Mouse (Mus musculus) kidney, embryonic 14.5 days (tissue): ENCODE measurements around the gene Adnp. TPM values are rescaled to one million over a fixed set of nuclear protein-coding genes. Genes with fewer than 3 reads are reported as not detected.

Source experiments
- ATAC-seq: fragments of 200-750 bp; cut with Nextera tagmentation; 2 replicates; pipeline ENCODE4 v1.8.0; 2017; ENCODE audit warnings: moderate number of reproducible peaks, mild to moderate bottlenecking, moderate TSS enrichment, moderate library complexity; ENCODE audit not compliant: low FRiP score, low TSS enrichment
- H3K27ac ChIP-seq: fragments of 300-500 bp; sonication (generic); 2 replicates; pipeline ENCODE4 v1.5.1; 2014; ENCODE audit warnings: low read depth, mild to moderate bottlenecking, low read length, moderate library complexity, mixed read lengths
- H3K27me3 ChIP-seq: fragments of 300-500 bp; sonication (generic); 2 replicates; pipeline ENCODE4 v1.6.1; 2014; ENCODE audit warnings: mild to moderate bottlenecking, low read length; ENCODE audit not compliant: control insufficient read depth, insufficient read depth
- H3K36me3 ChIP-seq: fragments of 300-500 bp; sonication (generic); 2 replicates; pipeline ENCODE4 v1.6.1; 2014; ENCODE audit warnings: low read length, mixed read lengths; ENCODE audit not compliant: control insufficient read depth, insufficient read depth
- H3K4me1 ChIP-seq: fragments of 300-500 bp; sonication (generic); 2 replicates; pipeline ENCODE4 v1.6.1; 2014; ENCODE audit warnings: low read length, mixed read lengths; ENCODE audit not compliant: control insufficient read depth, insufficient read depth
- H3K4me2 ChIP-seq: fragments of 300-500 bp; sonication (generic); replicated peaks from 2 replicates; pipeline ENCODE4 v1.6.1; 2014; ENCODE audit warnings: low read depth, mild to moderate bottlenecking, low read length
- H3K4me3 ChIP-seq: fragments of 300-500 bp; sonication (generic); 2 replicates; pipeline ENCODE4 v1.5.1; 2014; ENCODE audit warnings: mild to moderate bottlenecking, low read length
- H3K9ac ChIP-seq: fragments of 300-500 bp; sonication (generic); 2 replicates; pipeline ENCODE4 v1.6.1; 2014; ENCODE audit warnings: low read depth, mild to moderate bottlenecking, low read length, moderate library complexity
- H3K9me3 ChIP-seq: fragments of 300-500 bp; sonication (generic); 2 replicates; pipeline ENCODE4 v1.6.1; 2016; ENCODE audit warnings: low read length; ENCODE audit not compliant: control insufficient read depth
- WGBS: fragments of 180-500 bp; shearing (Covaris S2); extraction: QIAGEN DNeasy Blood & Tissue Kit; methylation state at CpG from one replicate; pipeline ENCODE4 v1.1.7; 2014; 5-methylcytosine and 5-hydroxymethylcytosine counted together
- microRNA-seq: library from miRNA; unstranded; fragments of <30 nt; microRNA quantifications from one replicate; pipeline ENCODE4, GENCODE M21; 2016
- polyA plus RNA-seq: library from polyadenylated mRNA; unstranded; fragments of >200 nt; fragmentation: Nextera tagmentation; extraction: Ambion mirVana; gene quantifications from 2 replicates; pipeline ENCODE4 v1.2.1, GENCODE M21; 2014

Adnp gene
- polyA plus RNA-seq, 1 experiment from 2014 or later: 4.0 TPM

DNA sequence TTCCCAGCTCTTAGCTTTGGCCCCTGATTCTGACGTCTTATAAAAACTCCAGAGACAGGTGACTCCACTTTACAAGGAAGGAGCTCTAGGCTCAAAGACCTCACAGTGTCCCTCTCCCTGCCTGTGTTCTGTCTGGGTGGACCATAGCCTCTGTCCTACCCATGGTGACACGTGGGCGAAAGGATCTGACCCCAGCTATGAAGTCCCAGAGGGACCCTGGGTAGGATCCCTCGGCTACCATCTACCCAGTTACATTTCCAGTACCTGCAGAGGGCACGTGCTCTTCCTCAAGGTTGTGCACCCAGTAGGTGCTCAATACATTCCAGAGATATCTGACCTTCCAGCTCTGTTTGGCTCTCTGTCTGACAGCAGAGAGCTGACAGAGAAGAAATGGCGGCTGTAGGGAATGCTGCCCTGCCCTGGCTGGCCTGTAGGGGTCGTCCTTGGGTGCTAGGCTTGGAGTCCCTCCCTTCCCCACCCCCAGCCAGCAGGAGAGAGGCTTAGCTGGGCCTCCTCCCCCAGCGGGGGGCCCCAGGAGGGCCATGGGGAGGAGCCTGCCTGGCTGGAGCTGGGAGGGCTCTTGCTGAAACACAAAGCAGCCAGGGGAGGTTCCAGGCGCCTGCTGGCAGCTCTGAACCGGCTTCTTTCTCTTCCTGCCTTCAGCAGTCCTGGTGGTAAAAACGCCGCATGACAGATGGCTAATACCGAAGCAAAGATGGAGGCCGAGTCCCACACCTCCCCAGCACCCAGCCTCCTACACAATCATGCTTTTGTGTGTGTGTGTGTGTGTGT is 52.6 kb downstream of the Adnp start:
- no peaks in the 10 kb centered on the region for H3K9me3 ChIP-seq
- 20% methylated on average over 13 of the region's 14 CpGs for WGBS
- no peak overlapping the region for H3K4me3 ChIP-seq
- peak; percentile 95 for ATAC-seq
- no peaks in the 10 kb centered on the region for H3K27me3 ChIP-seq
- peak overlapping the region; percentile 28; the same call in 1 of the 2 replicates for H3K4me2 ChIP-seq
- H3K27ac ChIP-seq: peak overlapping the region; percentile 79
- H3K9ac ChIP-seq: peak overlapping the region; percentile 37
- H3K4me1 ChIP-seq: peaks cover 23% of the 10 kb centered on the region; the same call in 1 of the 2 replicates
- H3K36me3 ChIP-seq: no peaks in the 10 kb centered on the region

DNA sequence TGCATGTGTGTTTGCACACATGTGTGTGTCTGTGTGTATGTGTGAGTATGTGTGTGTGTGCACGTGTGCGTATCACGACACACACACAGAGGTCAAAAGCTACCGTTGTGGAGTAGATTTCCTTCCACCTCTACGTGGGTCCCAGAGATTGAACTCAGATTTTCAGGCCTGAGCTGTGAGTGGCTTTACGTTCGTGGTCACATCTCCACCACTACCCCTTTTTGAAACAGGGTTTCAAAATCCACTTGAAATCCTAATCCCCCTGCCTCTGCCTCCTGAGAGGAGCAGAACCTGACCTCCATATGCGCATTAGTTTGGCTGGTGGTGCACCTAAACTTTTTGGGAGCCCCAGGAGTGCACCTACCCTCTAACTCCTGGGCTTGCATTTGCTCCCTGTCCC is 57.7 kb downstream of the Adnp start:
- ATAC-seq: no peak
- Histone ChIP-seq H3K27me3 (no peaks in the 10 kb centered on the region), H3K4me2 (no peak overlapping the region), H3K4me1 (peaks cover 5% of the 10 kb centered on the region; the same call in 1 of the 2 replicates), H3K4me3 (no peak overlapping the region), H3K9me3 (no peaks in the 10 kb centered on the region), H3K27ac (no peak overlapping the region), H3K9ac (no peak overlapping the region), H3K36me3 (no peaks in the 10 kb centered on the region)
- 92% methylated on average over 8 of the region's 8 CpGs for WGBS

DNA sequence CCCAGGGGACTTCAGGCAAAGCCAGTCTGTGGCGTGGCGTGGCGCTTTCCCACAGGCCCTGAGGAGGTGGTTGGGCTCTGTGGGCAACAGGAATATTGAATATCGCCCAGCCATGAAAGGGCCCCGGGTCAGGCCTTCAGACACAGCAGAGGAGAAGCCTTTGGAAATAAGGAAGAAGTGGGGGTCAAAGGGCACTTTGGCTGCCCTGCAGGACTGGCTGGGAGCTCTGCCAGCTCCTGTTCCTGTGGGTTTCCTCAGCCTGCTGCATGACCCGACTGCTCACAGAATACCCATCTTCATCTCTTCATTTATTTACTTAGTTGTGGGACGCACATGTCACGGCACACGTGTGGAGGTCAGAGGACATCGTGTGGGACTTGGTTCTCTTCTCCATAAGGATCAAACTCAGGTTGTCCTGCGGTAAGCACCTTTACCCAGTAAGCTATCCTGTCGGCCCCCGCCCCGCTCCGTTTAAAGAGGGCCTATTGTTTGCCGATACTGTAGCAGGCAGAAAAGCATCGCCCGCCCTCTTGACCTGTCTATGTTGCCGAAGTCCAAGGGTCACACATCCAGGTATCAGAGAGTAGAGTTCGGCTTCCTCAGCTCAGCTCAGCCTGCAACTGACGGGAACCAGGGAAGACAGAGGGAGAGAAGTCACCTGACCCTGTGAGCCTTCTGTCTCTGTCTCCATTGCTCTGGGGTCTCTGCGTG is 59.0 kb downstream of the Adnp start:
- H3K9me3 ChIP-seq: no peaks in the 10 kb centered on the region
- WGBS: 74% methylated on average over 22 of the region's 22 CpGs

DNA sequence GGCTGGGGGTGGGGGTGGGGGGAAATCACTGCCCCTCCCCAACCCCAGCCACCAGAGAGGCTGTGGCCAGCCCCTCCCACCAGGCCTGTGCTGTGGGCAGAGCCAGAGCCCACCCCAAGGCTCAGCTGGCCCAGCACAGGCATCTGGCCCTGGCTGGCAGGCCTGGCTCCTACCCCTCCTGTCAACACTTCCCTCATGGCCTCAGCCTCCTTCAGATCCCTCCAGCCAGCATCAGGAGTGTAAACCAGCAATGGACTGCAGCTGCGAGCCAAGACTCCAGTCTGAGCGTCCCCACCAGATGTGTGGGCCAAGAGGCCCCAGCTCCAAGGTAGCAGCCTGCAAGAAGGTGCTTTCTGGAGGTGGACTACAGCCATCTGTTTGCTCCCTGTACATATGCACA is 61.5 kb downstream of the Adnp start:
- H3K4me3 ChIP-seq: no peak overlapping the region

More for the DNA sequence above, 59.0 kb downstream of the Adnp start:
- H3K4me2 ChIP-seq: no peak overlapping the region
- no peaks in the 10 kb centered on the region for H3K36me3 ChIP-seq
- no peaks in the 10 kb centered on the region for H3K4me1 ChIP-seq
- H3K27me3 ChIP-seq: no peaks in the 10 kb centered on the region
- ATAC-seq: no peak
- H3K27ac ChIP-seq: no peak overlapping the region
- H3K9ac ChIP-seq: no peak overlapping the region
- H3K4me3 ChIP-seq: no peak overlapping the region

DNA sequence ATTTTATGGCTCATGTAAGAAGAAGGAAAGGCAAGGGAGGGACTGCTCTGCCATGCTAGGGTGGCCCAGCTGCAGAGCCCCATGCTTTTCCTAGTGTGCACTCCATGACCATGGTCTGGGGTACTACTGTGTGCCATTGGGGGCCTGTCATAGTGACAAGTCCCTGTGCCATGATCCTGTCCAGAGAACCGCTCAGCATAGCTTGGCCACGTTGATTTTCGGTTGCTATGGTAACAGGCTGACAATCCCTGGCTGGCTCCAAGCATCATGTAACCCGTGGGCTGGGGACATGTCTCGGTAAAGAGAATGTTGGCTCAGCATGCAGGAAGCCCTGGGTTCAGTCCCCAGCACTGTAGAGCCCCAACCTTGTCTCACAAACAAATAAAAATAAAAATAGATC is 63.1 kb downstream of the Adnp start:
- H3K4me3 ChIP-seq: no peak overlapping the region
- no peak overlapping the region for H3K27ac ChIP-seq
- no peak overlapping the region for H3K9ac ChIP-seq
- WGBS: 54% methylated on average over 5 of the region's 5 CpGs
- H3K9me3 ChIP-seq: no peaks in the 10 kb centered on the region
- no peak overlapping the region for H3K4me2 ChIP-seq
- H3K27me3 ChIP-seq: no peaks in the 10 kb centered on the region
- no peaks in the 10 kb centered on the region for H3K4me1 ChIP-seq
- ATAC-seq: no peak
- no peaks in the 10 kb centered on the region for H3K36me3 ChIP-seq

More for the DNA sequence above, 61.5 kb downstream of the Adnp start:
- H3K9ac ChIP-seq: no peak overlapping the region
- H3K36me3 ChIP-seq: no peaks in the 10 kb centered on the region
- H3K9me3 ChIP-seq: no peaks in the 10 kb centered on the region
- H3K27me3 ChIP-seq: no peaks in the 10 kb centered on the region
- H3K4me1 ChIP-seq: no peaks in the 10 kb centered on the region
- 0 out of 2 replicates have a peak, but pooled peaks have one; percentile 41 for ATAC-seq
- 54% methylated on average over 2 of the region's 2 CpGs for WGBS
- H3K4me2 ChIP-seq: no peak overlapping the region
- no peak overlapping the region for H3K27ac ChIP-seq

DNA sequence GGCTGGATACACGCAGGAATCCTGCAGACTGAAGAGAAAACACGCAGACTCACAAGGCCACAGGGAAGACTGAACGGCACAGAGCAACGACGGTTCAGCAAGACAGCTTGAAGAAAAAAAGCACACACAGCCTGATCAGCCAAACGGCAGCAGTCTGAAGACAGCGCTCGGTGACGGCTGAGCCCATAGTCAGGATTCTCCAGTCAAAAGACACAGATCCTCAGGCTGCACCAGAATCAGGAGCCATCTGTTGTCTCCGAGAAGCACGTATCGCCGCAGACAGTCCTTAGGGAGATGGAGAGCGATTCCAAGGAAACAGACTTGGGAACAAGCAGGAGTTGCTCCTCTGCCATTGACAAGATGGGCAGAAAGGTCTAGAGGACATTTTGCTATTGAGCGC is 69.8 kb downstream of the Adnp start:
- no peaks in the 10 kb centered on the region for H3K4me1 ChIP-seq
- H3K9ac ChIP-seq: no peak overlapping the region
- H3K4me3 ChIP-seq: no peak overlapping the region
- H3K27me3 ChIP-seq: no peaks in the 10 kb centered on the region
- H3K27ac ChIP-seq: no peak overlapping the region
- WGBS: 75% methylated on average over 15 of the region's 15 CpGs
- H3K9me3 ChIP-seq: no peaks in the 10 kb centered on the region
- H3K4me2 ChIP-seq: no peak overlapping the region
- no peaks in the 10 kb centered on the region for H3K36me3 ChIP-seq
- no peak for ATAC-seq

Small RNA genes within 50 kb of the gene (microRNA-seq; reads per million reads assigned to microRNA genes)
- gene Gm24561: not detected

Other genes with a start within 250 kb of the Adnp start
- gene Ripor3, start 196.5 kb downstream of the Adnp start, polyA plus RNA-seq: 0.53 and 1.0 TPM in 2 replicates
- 9.7 and 22.0 TPM in 2 replicates for gene Pard6b, start 126.1 kb downstream of the Adnp start, polyA plus RNA-seq
- gene Gm20716, start 23.3 kb upstream of the Adnp start, polyA plus RNA-seq: 29.9 and 35.7 TPM in 2 replicates
- gene Dpm1, start 23.5 kb upstream of the Adnp start, polyA plus RNA-seq: 82.3 and 84.0 TPM in 2 replicates
- gene Mocs3, start 23.5 kb upstream of the Adnp start, polyA plus RNA-seq: 8.8 and 10.1 TPM in 2 replicates
- 0.33 and 0.62 TPM in 2 replicates for gene Kcng1, start 74.6 kb upstream of the Adnp start, polyA plus RNA-seq